Mouse (Mus musculus): ENCODE measurements around the gene Gjb2.

DNA sequence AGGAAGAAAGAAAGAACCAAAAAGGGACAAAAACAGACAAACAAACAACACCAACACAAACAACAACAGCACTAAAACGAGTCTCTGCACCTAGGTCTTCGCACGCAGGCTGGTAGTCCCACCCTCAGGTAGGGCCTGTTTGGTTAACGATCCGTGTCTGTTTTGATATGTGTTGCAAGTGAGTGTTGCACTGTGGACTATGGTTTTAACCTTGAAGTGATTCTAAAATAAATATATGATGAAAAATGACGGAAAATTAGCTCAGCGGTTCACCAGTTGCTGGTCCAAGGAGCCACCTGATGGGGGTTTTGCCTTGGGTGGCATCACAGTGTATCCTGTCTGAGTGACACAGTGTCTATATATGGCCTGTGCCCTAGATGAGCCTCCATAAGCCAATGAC, 2.9 kb downstream of the Gjb2 start:
- TF ChIP-seq CTCF (IDR thresholded peaks at IDR 0.05; ENCODE audit: borderline replicate concordance, control insufficient read depth, extremely low read depth, insufficient read depth, low read length, poor library complexity): no peak
- TF ChIP-seq POLR2A (IDR thresholded peaks at IDR 0.05; ENCODE audit: control insufficient read depth, extremely low read depth, insufficient read depth, low read length, poor library complexity): no peak
